Mouse (Mus musculus) hindbrain, embryonic 16.5 days (tissue): ENCODE results near the gene Gm17542. TPM values are rescaled to one million over a fixed set of nuclear protein-coding genes. Genes with fewer than 3 reads are reported as not detected.

Experiments
- polyA plus RNA-seq: library from polyadenylated mRNA; unstranded; fragments of >200 nt; fragmentation: Nextera tagmentation; extraction: Ambion mirVana; gene quantifications from 2 replicates; pipeline ENCODE4 v1.2.1, GENCODE M21; 2015

Gm17542 gene
- polyA plus RNA-seq, 1 experiment from 2014 or later = not detected

Other genes with a start within 250 kb of the Gm17542 start
- gene Ccdc138, start 220.3 kb downstream of the Gm17542 start, polyA plus RNA-seq = 9.2 and 9.4 TPM in 2 replicates
- 0.15 and 0.56 TPM in 2 replicates for gene Edar, start 42.6 kb downstream of the Gm17542 start, polyA plus RNA-seq
- gene Sh3rf3, start 95.1 kb upstream of the Gm17542 start, polyA plus RNA-seq = 2.5 and 2.7 TPM in 2 replicates